Mouse (Mus musculus) embryonic fibroblast, embryonic 13.5 days (primary cell): ENCODE measurements around the gene Tbc1d2. TPM values are rescaled to one million over a fixed set of nuclear protein-coding genes. Genes with fewer than 3 reads are reported as not detected.
A peak's percentile ranks its signal among the peaks of the same experiment; 100 is the strongest.

ENCODE experiments used
- H3K27ac ChIP-seq: 2 replicates; pipeline ENCODE4 v1.5.1; 2012; ENCODE audit warnings: low read length, control low read depth, inconsistent platforms; ENCODE audit not compliant: insufficient read depth
- H3K4me1 ChIP-seq: 2 replicates; pipeline ENCODE4 v1.6.1; 2011; ENCODE audit warnings: low read length; ENCODE audit not compliant: control insufficient read depth, insufficient read depth
- H3K4me3 ChIP-seq: 2 replicates; pipeline ENCODE4 v1.5.1; 2011; ENCODE audit warnings: mild to moderate bottlenecking, control low read depth, low read length; ENCODE audit not compliant: insufficient read depth
- CTCF ChIP-seq: IDR thresholded peaks from 2 replicates; pipeline ENCODE4 v1.5.1; 2011; ENCODE audit warnings: mild to moderate bottlenecking, control low read depth, low read length, moderate library complexity, borderline replicate concordance; ENCODE audit not compliant: insufficient read depth
- POLR2A ChIP-seq: IDR thresholded peaks from 2 replicates; pipeline ENCODE4 v1.6.1; 2011; ENCODE audit warnings: low read depth, mild to moderate bottlenecking, control low read depth, low read length, moderate library complexity
- polyA plus RNA-seq: library from polyadenylated mRNA; stranded (reverse); fragments of >200 nt; gene quantifications from 2 replicates; pipeline ENCODE4 v1.2.4, GENCODE M21; 2011; ENCODE audit warnings: low read depth; ENCODE audit not compliant: missing spikeins, insufficient read length

Gene Tbc1d2
- polyA plus RNA-seq, 1 experiment: 5.6 TPM

GRCm38 (mm10) chr4:46668620-46669019 lies 18.6 kb upstream of the Tbc1d2 start:
- Histone ChIP-seq H3K27ac (no peak overlapping the region), H3K4me3 (no peak overlapping the region), H3K4me1 (no peaks in the 10 kb centered on the region)
- no peak for TF ChIP-seq POLR2A
- no peak for TF ChIP-seq CTCF

GRCm38 (mm10) chr4:46666420-46666819 lies 16.4 kb upstream of the Tbc1d2 start:
- no peak overlapping the region for H3K27ac ChIP-seq
- TF ChIP-seq POLR2A (no peak), CTCF (no peak)

GRCm38 (mm10) chr4:46665371-46665774 lies 15.4 kb upstream of the Tbc1d2 start:
- H3K27ac ChIP-seq: no peak overlapping the region

More at GRCm38 (mm10) chr4:46666420-46666819, 16.4 kb upstream of the Tbc1d2 start:
- Histone ChIP-seq H3K4me1 (no peaks in the 10 kb centered on the region), H3K4me3 (no peak overlapping the region)

GRCm38 (mm10) chr4:46664123-46665009 lies 14.4 kb upstream of the Tbc1d2 start:
- H3K4me3 ChIP-seq: no peak overlapping the region
- no peaks in the 10 kb centered on the region for H3K4me1 ChIP-seq
- peak; percentile 81 for TF ChIP-seq POLR2A
- TF ChIP-seq CTCF: no peak

More at GRCm38 (mm10) chr4:46665371-46665774, 15.4 kb upstream of the Tbc1d2 start:
- Histone ChIP-seq H3K4me1 (no peaks in the 10 kb centered on the region), H3K4me3 (no peak overlapping the region)
- TF ChIP-seq CTCF (no peak), POLR2A (no peak)

GRCm38 (mm10) chr4:46661433-46661832 lies 11.4 kb upstream of the Tbc1d2 start:
- TF ChIP-seq CTCF: no peak
- H3K4me3 ChIP-seq: no peak overlapping the region
- no peak overlapping the region for H3K27ac ChIP-seq
- no peaks in the 10 kb centered on the region for H3K4me1 ChIP-seq

More at GRCm38 (mm10) chr4:46664123-46665009, 14.4 kb upstream of the Tbc1d2 start:
- no peak overlapping the region for H3K27ac ChIP-seq

GRCm38 (mm10) chr4:46658946-46659345 lies 8.9 kb upstream of the Tbc1d2 start:
- no peak for TF ChIP-seq POLR2A
- no peak for TF ChIP-seq CTCF
- no peak overlapping the region for H3K27ac ChIP-seq
- H3K4me3 ChIP-seq: no peak overlapping the region
- no peaks in the 10 kb centered on the region for H3K4me1 ChIP-seq

GRCm38 (mm10) chr4:46657116-46657515 lies 7.1 kb upstream of the Tbc1d2 start:
- no peak for TF ChIP-seq CTCF
- TF ChIP-seq POLR2A: no peak
- no peak overlapping the region for H3K27ac ChIP-seq
- no peaks in the 10 kb centered on the region for H3K4me1 ChIP-seq
- H3K4me3 ChIP-seq: no peak overlapping the region

- no peak overlapping the region for H3K27ac ChIP-seq
- no peaks in the 10 kb centered on the region for H3K4me1 ChIP-seq
- TF ChIP-seq CTCF: no peak
- TF ChIP-seq POLR2A: no peak
- H3K4me3 ChIP-seq: no peak overlapping the region
These were observed 5.9 kb upstream of the Tbc1d2 start for GRCm38 (mm10) chr4:46655956-46656355.

- TF ChIP-seq POLR2A (no peak), CTCF (no peak)
- Histone ChIP-seq H3K27ac (no peak overlapping the region), H3K4me3 (no peak overlapping the region), H3K4me1 (no peaks in the 10 kb centered on the region)
These were observed 5.3 kb upstream of the Tbc1d2 start for GRCm38 (mm10) chr4:46655298-46655697.

- Histone ChIP-seq H3K27ac (peak overlapping the region; percentile 74), H3K4me3 (peak overlapping the region; percentile 85), H3K4me1 (no peaks in the 10 kb centered on the region)
- no peak for TF ChIP-seq POLR2A
- TF ChIP-seq CTCF: no peak
These were observed 848 bp downstream of the Tbc1d2 start for GRCm38 (mm10) chr4:46649161-46649560.

GRCm38 (mm10) chr4:46643676-46644112 lies 6.3 kb downstream of the Tbc1d2 start:
- no peak overlapping the region for H3K4me3 ChIP-seq
- peaks cover 2% of the 10 kb centered on the region; the same call in 1 of the 2 replicates for H3K4me1 ChIP-seq
- TF ChIP-seq POLR2A (no peak), CTCF (no peak)
- no peak overlapping the region for H3K27ac ChIP-seq
